Mouse (Mus musculus) v-Abl transformed pro-B cells (cell line): Measurements from ENCODE around the gene Fam49a.

Experiments used
- in situ Hi-C, 2 experiments: fragments of 400-800 bp; cut with MboI; formaldehyde crosslinking; loops; one replicate each; pipeline ENCODE4 v1.15.1; 2025; ENCODE audit not compliant: unreplicated experiment in 2 of 2

Gene Fam49a

GRCm38 (mm10) chr12:12421580-12421878 lies 159.6 kb downstream of the Fam49a start:
- in situ Hi-C loops: loop anchor here (5.0 kb wide), 3 partner anchors 516 to 791 kb away; partner anchors contain the start of gene Mycn (in 1 of the 2)

- in situ Hi-C loops: loop anchor here (25.0 kb wide), 1 partner anchor 162 kb away; no protein-coding TSS in a partner anchor
Observed at GRCm38 (mm10) chr12:12425188-12425587, 163.2 kb downstream of the Fam49a start.

GRCm38 (mm10) chr12:12427285-12427684 lies 165.3 kb downstream of the Fam49a start:
- in situ Hi-C loops: loop anchor here (25.0 kb wide), 1 partner anchor 160 kb away; no protein-coding TSS in a partner anchor

GRCm38 (mm10) chr12:12428886-12429285 lies 166.9 kb downstream of the Fam49a start:
- in situ Hi-C loops: loop anchor here (25.0 kb wide), 1 partner anchor 158 kb away; no protein-coding TSS in a partner anchor
